Mouse (Mus musculus): ENCODE data around the gene Stac3. TPM values are rescaled to one million over a fixed set of nuclear protein-coding genes. Genes with fewer than 3 reads are reported as not detected.

Stac3 gene
- polyA plus RNA-seq, 1 experiment from 2014 or later, result 0.48 TPM

GRCm38 (mm10) chr10:127512307-127512666, 10.8 kb downstream of the Stac3 start:
- Histone ChIP-seq H3K4me3 (ENCODE audit: low read depth, low read length) (peak overlapping the region; percentile 31), H3K4me1 (ENCODE audit: control insufficient read depth, insufficient read depth, low read length) (peaks cover 30% of the 10 kb centered on the region; the same call in 1 of the 2 replicates), H3K27ac (ENCODE audit: low read length) (no peak overlapping the region), H3K4me2 (replicated peaks; ENCODE audit: low read depth, low read length) (peak overlapping the region; percentile 64), H3K9me3 (ENCODE audit: control insufficient read depth, low read depth, low read length) (no peaks in the 10 kb centered on the region), H3K27me3 (ENCODE audit: control insufficient read depth, insufficient read depth, low read length) (peaks cover 29% of the 10 kb centered on the region), H3K36me3 (ENCODE audit: control insufficient read depth, insufficient read depth, low read length) (no peaks in the 10 kb centered on the region; the same call in 1 of the 2 replicates), H3K9ac (replicated peaks; ENCODE audit: low read depth, low read length) (no peak overlapping the region)
- no peak for ATAC-seq (ENCODE audit: insufficient number of reproducible peaks, insufficient read depth, low FRiP score, low read depth)
- 5% methylated on average over 7 of the region's 7 CpGs for WGBS

- ATAC-seq (ENCODE audit: insufficient number of reproducible peaks, insufficient read depth, low FRiP score, low read depth), result peak; percentile 29; the same call in 1 of the 2 replicates
- peak overlapping the region; percentile 2; the same call in 1 of the 2 replicates for H3K4me3 ChIP-seq (ENCODE audit: low read depth, low read length)
- H3K27ac ChIP-seq (ENCODE audit: low read length), result no peak overlapping the region; the same call in 1 of the 2 replicates
- H3K4me2 ChIP-seq (replicated peaks; ENCODE audit: low read depth, low read length), result peak overlapping the region; percentile 64
- peaks cover 29% of the 10 kb centered on the region for H3K27me3 ChIP-seq (ENCODE audit: control insufficient read depth, insufficient read depth, low read length)
- H3K36me3 ChIP-seq (ENCODE audit: control insufficient read depth, insufficient read depth, low read length), result peaks cover 2% of the 10 kb centered on the region; the same call in 1 of the 2 replicates
- H3K9ac ChIP-seq (replicated peaks; ENCODE audit: low read depth, low read length), result no peak overlapping the region
- H3K4me1 ChIP-seq (ENCODE audit: control insufficient read depth, insufficient read depth, low read length), result peaks cover 30% of the 10 kb centered on the region; the same call in 1 of the 2 replicates
- H3K9me3 ChIP-seq (ENCODE audit: control insufficient read depth, low read depth, low read length), result no peaks in the 10 kb centered on the region
- WGBS, result under 1% methylated on average over 27 of the region's 27 CpGs
Observed at GRCm38 (mm10) chr10:127512813-127513212, 11.3 kb downstream of the Stac3 start.

GRCm38 (mm10) chr10:127513501-127514091, 12.1 kb downstream of the Stac3 start:
- Histone ChIP-seq H3K36me3 (ENCODE audit: control insufficient read depth, insufficient read depth, low read length) (peaks cover 5% of the 10 kb centered on the region; the same call in 1 of the 2 replicates), H3K9ac (replicated peaks; ENCODE audit: low read depth, low read length) (no peak overlapping the region), H3K27me3 (ENCODE audit: control insufficient read depth, insufficient read depth, low read length) (peaks cover 29% of the 10 kb centered on the region), H3K4me2 (replicated peaks; ENCODE audit: low read depth, low read length) (peak overlapping the region; percentile 42), H3K4me3 (ENCODE audit: low read depth, low read length) (peak overlapping the region; percentile 2; the same call in 1 of the 2 replicates), H3K27ac (ENCODE audit: low read length) (no peak overlapping the region; the same call in 1 of the 2 replicates), H3K9me3 (ENCODE audit: control insufficient read depth, low read depth, low read length) (no peaks in the 10 kb centered on the region), H3K4me1 (ENCODE audit: control insufficient read depth, insufficient read depth, low read length) (peaks cover 27% of the 10 kb centered on the region; the same call in 1 of the 2 replicates)
- no peak for ATAC-seq (ENCODE audit: insufficient number of reproducible peaks, insufficient read depth, low FRiP score, low read depth)
- 0% methylated on average over 16 of the region's 16 CpGs for WGBS

- H3K4me2 ChIP-seq (replicated peaks; ENCODE audit: low read depth, low read length), result 0 out of 2 replicates have a peak overlapping the region, but pooled peaks have one; percentile 18
- no peak overlapping the region for H3K4me3 ChIP-seq (ENCODE audit: low read depth, low read length)
- H3K9me3 ChIP-seq (ENCODE audit: control insufficient read depth, low read depth, low read length), result no peaks in the 10 kb centered on the region
- H3K4me1 ChIP-seq (ENCODE audit: control insufficient read depth, insufficient read depth, low read length), result peaks cover 24% of the 10 kb centered on the region; the same call in 1 of the 2 replicates
- peaks cover 11% of the 10 kb centered on the region; the same call in 1 of the 2 replicates for H3K36me3 ChIP-seq (ENCODE audit: control insufficient read depth, insufficient read depth, low read length)
- 22% methylated on average over 13 of the region's 13 CpGs for WGBS
- H3K27me3 ChIP-seq (ENCODE audit: control insufficient read depth, insufficient read depth, low read length), result peaks cover 27% of the 10 kb centered on the region
- no peak overlapping the region for H3K27ac ChIP-seq (ENCODE audit: low read length)
- no peak for ATAC-seq (ENCODE audit: insufficient number of reproducible peaks, insufficient read depth, low FRiP score, low read depth)
- H3K9ac ChIP-seq (replicated peaks; ENCODE audit: low read depth, low read length), result no peak overlapping the region
Observed at GRCm38 (mm10) chr10:127514111-127514698, 12.7 kb downstream of the Stac3 start.

GRCm38 (mm10) chr10:127514764-127515163, 13.3 kb downstream of the Stac3 start, which contains the start of gene Ndufa4l2:
Gene Ndufa4l2, plus strand, starts transcription at chr10:127514967.
- Histone ChIP-seq H3K4me1 (ENCODE audit: control insufficient read depth, insufficient read depth, low read length) (peaks cover 24% of the 10 kb centered on the region; the same call in 1 of the 2 replicates), H3K9me3 (ENCODE audit: control insufficient read depth, low read depth, low read length) (no peaks in the 10 kb centered on the region), H3K4me2 (replicated peaks; ENCODE audit: low read depth, low read length) (peak within 1 kb of the TSS; percentile 42), H3K36me3 (ENCODE audit: control insufficient read depth, insufficient read depth, low read length) (peaks cover 15% of the 10 kb centered on the region; the same call in 1 of the 2 replicates), H3K9ac (replicated peaks; ENCODE audit: low read depth, low read length) (no peak within 1 kb of the TSS), H3K27me3 (ENCODE audit: control insufficient read depth, insufficient read depth, low read length) (peaks cover 23% of the 10 kb centered on the region), H3K4me3 (ENCODE audit: low read depth, low read length) (peak within 1 kb of the TSS; percentile 9; the same call in 1 of the 2 replicates), H3K27ac (ENCODE audit: low read length) (no peak within 1 kb of the TSS; the same call in 1 of the 2 replicates)
- WGBS, result 12% methylated on average over 6 of the region's 6 CpGs
- no peak for ATAC-seq (ENCODE audit: insufficient number of reproducible peaks, insufficient read depth, low FRiP score, low read depth)

- H3K9ac ChIP-seq (replicated peaks; ENCODE audit: low read depth, low read length), result no peak overlapping the region
- no peaks in the 10 kb centered on the region for H3K9me3 ChIP-seq (ENCODE audit: control insufficient read depth, low read depth, low read length)
- H3K4me2 ChIP-seq (replicated peaks; ENCODE audit: low read depth, low read length), result peak overlapping the region; percentile 31
- peaks cover 24% of the 10 kb centered on the region; the same call in 1 of the 2 replicates for H3K4me1 ChIP-seq (ENCODE audit: control insufficient read depth, insufficient read depth, low read length)
- H3K27ac ChIP-seq (ENCODE audit: low read length), result no peak overlapping the region; the same call in 1 of the 2 replicates
- peaks cover 15% of the 10 kb centered on the region; the same call in 1 of the 2 replicates for H3K36me3 ChIP-seq (ENCODE audit: control insufficient read depth, insufficient read depth, low read length)
- H3K27me3 ChIP-seq (ENCODE audit: control insufficient read depth, insufficient read depth, low read length), result peaks cover 20% of the 10 kb centered on the region
- ATAC-seq (ENCODE audit: insufficient number of reproducible peaks, insufficient read depth, low FRiP score, low read depth), result no peak
- 43% methylated on average over 9 of the region's 9 CpGs for WGBS
- peak overlapping the region; percentile 9; the same call in 1 of the 2 replicates for H3K4me3 ChIP-seq (ENCODE audit: low read depth, low read length)
Observed at GRCm38 (mm10) chr10:127515271-127515982, 13.9 kb downstream of the Stac3 start.

- H3K36me3 ChIP-seq (ENCODE audit: control insufficient read depth, insufficient read depth, low read length), result peaks cover 15% of the 10 kb centered on the region; the same call in 1 of the 2 replicates
- WGBS, result 25% methylated on average over 8 of the region's 8 CpGs
- ATAC-seq (ENCODE audit: insufficient number of reproducible peaks, insufficient read depth, low FRiP score, low read depth), result no peak
- peak overlapping the region; percentile 3; the same call in 1 of the 2 replicates for H3K4me3 ChIP-seq (ENCODE audit: low read depth, low read length)
- H3K9ac ChIP-seq (replicated peaks; ENCODE audit: low read depth, low read length), result no peak overlapping the region
- peaks cover 14% of the 10 kb centered on the region for H3K27me3 ChIP-seq (ENCODE audit: control insufficient read depth, insufficient read depth, low read length)
- H3K27ac ChIP-seq (ENCODE audit: low read length), result peak overlapping the region; percentile 62; the same call in 1 of the 2 replicates
- no peaks in the 10 kb centered on the region for H3K9me3 ChIP-seq (ENCODE audit: control insufficient read depth, low read depth, low read length)
- H3K4me1 ChIP-seq (ENCODE audit: control insufficient read depth, insufficient read depth, low read length), result peaks cover 24% of the 10 kb centered on the region; the same call in 1 of the 2 replicates
- peak overlapping the region; percentile 31 for H3K4me2 ChIP-seq (replicated peaks; ENCODE audit: low read depth, low read length)
Observed at GRCm38 (mm10) chr10:127515983-127516459, 14.5 kb downstream of the Stac3 start.

Data from stomach, embryonic 14.5 days (tissue).